Mouse (Mus musculus): Measurements from ENCODE around the gene Hoxb13. TPM values are rescaled to one million over a fixed set of nuclear protein-coding genes. Genes with fewer than 3 reads are reported as not detected.

Hoxb13 gene
- polyA plus RNA-seq, 1 experiment = 0.11 TPM

GRCm38 (mm10) chr11:96199181-96200086, 5.3 kb downstream of the Hoxb13 start:
- Histone ChIP-seq H3K4me3 (ENCODE audit: low read depth, low read length) (no peak overlapping the region), H3K27me3 (ENCODE audit: control insufficient read depth, insufficient read depth, low read length) (peaks cover 94% of the 10 kb centered on the region), H3K36me3 (ENCODE audit: control insufficient read depth, insufficient read depth, low read length) (no peaks in the 10 kb centered on the region), H3K27ac (ENCODE audit: insufficient read depth, low read depth, low read length) (no peak overlapping the region), H3K4me1 (ENCODE audit: control insufficient read depth, insufficient read depth, insufficient read length, low read length) (no peaks in the 10 kb centered on the region)
- WGBS = 5% methylated on average over 22 of the region's 22 CpGs
- TF ChIP-seq POLR2A (IDR thresholded peaks at IDR 0.05; ENCODE audit: low read depth, low read length) = no peak
- TF ChIP-seq CTCF (IDR thresholded peaks at IDR 0.05; ENCODE audit: extremely low read depth, insufficient read length, insufficient replicate concordance, low read depth, low read length) = no peak

GRCm38 (mm10) chr11:96200183-96200655, 6.1 kb downstream of the Hoxb13 start:
- 5% methylated on average over 14 of the region's 14 CpGs for WGBS
- no peaks in the 10 kb centered on the region for H3K36me3 ChIP-seq (ENCODE audit: control insufficient read depth, insufficient read depth, low read length)
- no peak overlapping the region for H3K4me3 ChIP-seq (ENCODE audit: low read depth, low read length)
- TF ChIP-seq CTCF (IDR thresholded peaks at IDR 0.05; ENCODE audit: extremely low read depth, insufficient read length, insufficient replicate concordance, low read depth, low read length) (no peak), POLR2A (IDR thresholded peaks at IDR 0.05; ENCODE audit: low read depth, low read length) (no peak)
- H3K4me1 ChIP-seq (ENCODE audit: control insufficient read depth, insufficient read depth, insufficient read length, low read length) = no peaks in the 10 kb centered on the region
- no peak overlapping the region for H3K27ac ChIP-seq (ENCODE audit: insufficient read depth, low read depth, low read length)
- peaks cover 92% of the 10 kb centered on the region for H3K27me3 ChIP-seq (ENCODE audit: control insufficient read depth, insufficient read depth, low read length)

GRCm38 (mm10) chr11:96201741-96202140, 7.6 kb downstream of the Hoxb13 start:
- peaks cover 91% of the 10 kb centered on the region for H3K27me3 ChIP-seq (ENCODE audit: control insufficient read depth, insufficient read depth, low read length)
- no peak for TF ChIP-seq CTCF (IDR thresholded peaks at IDR 0.05; ENCODE audit: extremely low read depth, insufficient read length, insufficient replicate concordance, low read depth, low read length)
- TF ChIP-seq POLR2A (IDR thresholded peaks at IDR 0.05; ENCODE audit: low read depth, low read length) = no peak
- H3K27ac ChIP-seq (ENCODE audit: insufficient read depth, low read depth, low read length) = no peak overlapping the region
- no peaks in the 10 kb centered on the region for H3K4me1 ChIP-seq (ENCODE audit: control insufficient read depth, insufficient read depth, insufficient read length, low read length)
- no peaks in the 10 kb centered on the region for H3K36me3 ChIP-seq (ENCODE audit: control insufficient read depth, insufficient read depth, low read length)
- no peak overlapping the region for H3K4me3 ChIP-seq (ENCODE audit: low read depth, low read length)

GRCm38 (mm10) chr11:96202401-96203081, 8.4 kb downstream of the Hoxb13 start:
- 5% methylated on average over 14 of the region's 14 CpGs for WGBS
- Histone ChIP-seq H3K27ac (ENCODE audit: insufficient read depth, low read depth, low read length) (no peak overlapping the region), H3K27me3 (ENCODE audit: control insufficient read depth, insufficient read depth, low read length) (peaks cover 87% of the 10 kb centered on the region), H3K4me1 (ENCODE audit: control insufficient read depth, insufficient read depth, insufficient read length, low read length) (no peaks in the 10 kb centered on the region), H3K36me3 (ENCODE audit: control insufficient read depth, insufficient read depth, low read length) (no peaks in the 10 kb centered on the region), H3K4me3 (ENCODE audit: low read depth, low read length) (no peak overlapping the region)
- TF ChIP-seq CTCF (IDR thresholded peaks at IDR 0.05; ENCODE audit: extremely low read depth, insufficient read length, insufficient replicate concordance, low read depth, low read length) = no peak
- TF ChIP-seq POLR2A (IDR thresholded peaks at IDR 0.05; ENCODE audit: low read depth, low read length) = no peak

- peaks cover 88% of the 10 kb centered on the region for H3K27me3 ChIP-seq (ENCODE audit: control insufficient read depth, insufficient read depth, low read length)
- TF ChIP-seq CTCF (IDR thresholded peaks at IDR 0.05; ENCODE audit: extremely low read depth, insufficient read length, insufficient replicate concordance, low read depth, low read length) = no peak
- TF ChIP-seq POLR2A (IDR thresholded peaks at IDR 0.05; ENCODE audit: low read depth, low read length) = no peak
- H3K27ac ChIP-seq (ENCODE audit: insufficient read depth, low read depth, low read length) = no peak overlapping the region
- WGBS = 3% methylated on average over 37 of the region's 37 CpGs
- H3K4me1 ChIP-seq (ENCODE audit: control insufficient read depth, insufficient read depth, insufficient read length, low read length) = no peaks in the 10 kb centered on the region
- H3K4me3 ChIP-seq (ENCODE audit: low read depth, low read length) = no peak overlapping the region; the same call in 1 of the 2 replicates
- no peaks in the 10 kb centered on the region for H3K36me3 ChIP-seq (ENCODE audit: control insufficient read depth, insufficient read depth, low read length)
Observed at GRCm38 (mm10) chr11:96203182-96203788, 9.2 kb downstream of the Hoxb13 start.

- peaks cover 88% of the 10 kb centered on the region for H3K27me3 ChIP-seq (ENCODE audit: control insufficient read depth, insufficient read depth, low read length)
- no peak overlapping the region for H3K4me3 ChIP-seq (ENCODE audit: low read depth, low read length)
- TF ChIP-seq CTCF (IDR thresholded peaks at IDR 0.05; ENCODE audit: extremely low read depth, insufficient read length, insufficient replicate concordance, low read depth, low read length) (no peak), POLR2A (IDR thresholded peaks at IDR 0.05; ENCODE audit: low read depth, low read length) (no peak)
- 7% methylated on average over 16 of the region's 16 CpGs for WGBS
- H3K4me1 ChIP-seq (ENCODE audit: control insufficient read depth, insufficient read depth, insufficient read length, low read length) = no peaks in the 10 kb centered on the region
- H3K36me3 ChIP-seq (ENCODE audit: control insufficient read depth, insufficient read depth, low read length) = no peaks in the 10 kb centered on the region
- H3K27ac ChIP-seq (ENCODE audit: insufficient read depth, low read depth, low read length) = no peak overlapping the region
Observed at GRCm38 (mm10) chr11:96203789-96204186, 9.7 kb downstream of the Hoxb13 start.

All from small intestine, adult 2 months (tissue).